ENCODE assay signal across 23 mouse cellular contexts in genomic region chr7:89629006-89629405, GRCm38 (mm10). TPM values are rescaled to one million over a fixed set of nuclear protein-coding genes. Genes with fewer than 3 reads are reported as not detected.
A peak's percentile ranks its signal among the peaks of the same experiment; 100 is the strongest.
DNase-seq lines count a peak whose midpoint lies in the region; ATAC-seq and TF ChIP-seq lines count a peak whose summit lies in the region.
"Had no signal": no experiment of that assay in that cellular context is flagged by ENCODE, and none has a peak within 500 bp of the region (broad histone marks: within the 10 kb centered on the region; RNA-seq: fewer than 3 reads in every experiment).

No protein-coding gene starts in this region.

- 0 out of 2 replicates have a peak overlapping the region, but pooled peaks have one; percentile 65 for H3K27ac ChIP-seq in midbrain, embryonic 10.5 days (replicated peaks)
- H3K27ac ChIP-seq in midbrain, postnatal 0 days (ENCODE audit: low read depth, low read length) = no peak overlapping the region
- H3K27ac ChIP-seq: embryonic facial prominence, embryonic 15.5 days; forebrain, embryonic 15.5 days; heart, embryonic 10.5 days; hindbrain, embryonic 13.5 days had no signal

- WGBS in midbrain, embryonic 10.5 days = 49% methylated on average over 4 of the region's 4 CpGs
- WGBS in midbrain, postnatal 0 days = 58% methylated on average over 4 of the region's 4 CpGs

- no peak for TF ChIP-seq CTCF in midbrain, postnatal 0 days (IDR thresholded peaks at IDR 0.05)

- intact Hi-C loops in left cerebral cortex, postnatal 36 days (cut with DNase I) = loop anchor here (10.0 kb wide), 1 partner anchor 206 kb away; no protein-coding TSS in a partner anchor

- no peak overlapping the region for H3K4me3 ChIP-seq in midbrain, embryonic 10.5 days
- H3K4me3 ChIP-seq in midbrain, postnatal 0 days (ENCODE audit: low read depth, low read length) = no peak overlapping the region
- H3K4me3 ChIP-seq: embryonic facial prominence, embryonic 15.5 days; erythroblast, embryonic 14.5 days; forebrain, embryonic 15.5 days; heart, embryonic 10.5 days; hindbrain, embryonic 13.5 days had no signal

- peaks cover 47% of the 10 kb centered on the region for H3K4me1 ChIP-seq in midbrain, embryonic 10.5 days
- peaks cover 2% of the 10 kb centered on the region; the same call in 1 of the 2 replicates for H3K4me1 ChIP-seq in midbrain, postnatal 0 days (ENCODE audit: insufficient read depth, low read length)

- peak; percentile 78 for ATAC-seq in frontal cortex, adult (ENCODE audit: low TSS enrichment)
- no peak for ATAC-seq in midbrain, postnatal 0 days (ENCODE audit: low FRiP score)
- ATAC-seq: forebrain, embryonic 15.5 days had no signal

- DNase-seq in frontal cortex, postnatal 25 days (ENCODE audit: low spot score in 2 of 2) = no peak
- peak; percentile 28 for DNase-seq in left cerebral cortex, adult 11 months (ENCODE audit: low spot score)
- no peak for DNase-seq in left cerebral cortex, postnatal 36 days (ENCODE audit: low spot score in 2 of 2)
- DNase-seq in midbrain, embryonic 10.5 days (ENCODE audit: low spot score) = no peak
- DNase-seq in midbrain, postnatal 0 days (ENCODE audit: low spot score) = no peak
- peak; percentile 74 for DNase-seq in telencephalon, adult 2 months (ENCODE audit: low read depth, low spot score)
- DNase-seq in adrenal gland, adult 18-20 months (ENCODE audit: low spot score in 2 of 2) = no peak
- DNase-seq: adrenal gland, adult 8-10 months; adrenal gland, postnatal 36 days; cerebellum, adult 11 months; cerebellum, adult 8-10 months; cerebellum, postnatal 14 days; gastrocnemius, postnatal 10 days; heart, adult 18-20 months; heart, postnatal 10 days; heart, postnatal 4 days had no signal

- H3K9me3 ChIP-seq in midbrain, embryonic 10.5 days (replicated peaks) = no peaks in the 10 kb centered on the region
- no peaks in the 10 kb centered on the region for H3K9me3 ChIP-seq in midbrain, postnatal 0 days (ENCODE audit: low read length)
- H3K9me3 ChIP-seq: embryonic facial prominence, embryonic 15.5 days; forebrain, embryonic 15.5 days; heart, embryonic 10.5 days; hindbrain, embryonic 13.5 days had no signal

- no peaks in the 10 kb centered on the region for H3K36me3 ChIP-seq in midbrain, embryonic 10.5 days
- no peaks in the 10 kb centered on the region for H3K36me3 ChIP-seq in midbrain, postnatal 0 days (ENCODE audit: insufficient read depth, low read length)
- H3K36me3 ChIP-seq: embryonic facial prominence, embryonic 15.5 days; forebrain, embryonic 15.5 days; heart, embryonic 10.5 days; hindbrain, embryonic 13.5 days had no signal

- peaks cover 33% of the 10 kb centered on the region for H3K27me3 ChIP-seq in midbrain, embryonic 10.5 days (ENCODE audit: low read depth, poor library complexity, severe bottlenecking)
- no peaks in the 10 kb centered on the region for H3K27me3 ChIP-seq in midbrain, postnatal 0 days (ENCODE audit: insufficient read depth, low read length)
- H3K27me3 ChIP-seq: embryonic facial prominence, embryonic 15.5 days; forebrain, embryonic 15.5 days had no signal

- no peak overlapping the region for H3K4me2 ChIP-seq in midbrain, postnatal 0 days (ENCODE audit: low read depth, low read length, poor library complexity, severe bottlenecking)
- H3K4me2 ChIP-seq: embryonic facial prominence, embryonic 15.5 days; forebrain, embryonic 15.5 days; hindbrain, embryonic 13.5 days had no signal

- H3K9ac ChIP-seq in midbrain, postnatal 0 days (replicated peaks; ENCODE audit: low read length, poor library complexity, severe bottlenecking) = no peak overlapping the region
- H3K9ac ChIP-seq: embryonic facial prominence, embryonic 15.5 days; forebrain, embryonic 15.5 days; hindbrain, embryonic 13.5 days had no signal

RNA-seq across cellular contexts. Expression of gene Me3, which starts 3.2 kb away (rescaled TPM):
- total RNA-seq in left cerebral cortex, postnatal 36 days (2021) = 100 to 1,000 TPM; 103 TPM
- 1.1 and 1.3 TPM in 2 replicates for polyA plus RNA-seq in midbrain, embryonic 10.5 days (2016; fragmentation: Nextera tagmentation; extraction: Ambion mirVana)
- total RNA-seq in midbrain, postnatal 0 days (2014; rRNA removed) = 16.9 and 25.2 TPM in 2 replicates
- polyA plus RNA-seq in midbrain, postnatal 0 days (2015; fragmentation: Nextera tagmentation; extraction: Ambion mirVana) = 23.7 and 24.4 TPM in 2 replicates
- total RNA-seq in adrenal gland, adult 18-20 months (2021) = 10 to 100 TPM; 19.6 to 23.5 TPM
- total RNA-seq: common myeloid progenitor, adult 5-6 weeks had no signal
- polyA plus RNA-seq: erythroblast, embryonic 14.5 days had no signal

Comparison
In these comparisons a context has a peak if more than half of its experiments do, and no peak if none do; other contexts are left out.
1. DNase-seq: peak in left cerebral cortex, adult 11 months (single experiment) and telencephalon, adult 2 months (single experiment); none in frontal cortex, postnatal 25 days (0 of 2), left cerebral cortex, postnatal 36 days (0 of 2), midbrain, embryonic 10.5 days (single experiment), midbrain, postnatal 0 days (single experiment) and adrenal gland, adult 18-20 months (0 of 2).